ENCODE assay signal across 8 mouse cellular contexts in genomic region chr17:80709921-80710838, GRCm38 (mm10). TPM values are rescaled to one million over a fixed set of nuclear protein-coding genes. Genes with fewer than 3 reads are reported as not detected.
DNase-seq lines count a peak whose midpoint lies in the region; ATAC-seq and TF ChIP-seq lines count a peak whose summit lies in the region.

No protein-coding gene starts in this region.

- intact Hi-C loops in gastrocnemius, adult 2 months (cut with DNase I) = no loop called here
- intact Hi-C loops in gastrocnemius, postnatal 36 days (cut with DNase I) = no loop called here

- 24% methylated on average over 24 of the region's 24 CpGs for WGBS in kidney, embryonic 14.5 days
- WGBS in limb, embryonic 11.5 days = 23% methylated on average over 24 of the region's 24 CpGs

- DNase-seq in gastrocnemius, adult 2 months = peak; percentile 44
- DNase-seq in gastrocnemius, postnatal 36 days = no peak
- DNase-seq in cerebellum, adult 9-10 months = peak; percentile 75
- DNase-seq in limb, embryonic 11.5 days (ENCODE audit: low spot score) = peak; percentile 61
- DNase-seq in retina, embryonic 14.5 days (ENCODE audit: low spot score) = peak; percentile 73
- no peak for DNase-seq in urinary bladder, adult 2 months (ENCODE audit: low spot score)

- H3K36me3 ChIP-seq in kidney, embryonic 14.5 days (ENCODE audit: control insufficient read depth, insufficient read depth, low read length) = no peaks in the 10 kb centered on the region
- no peaks in the 10 kb centered on the region for H3K36me3 ChIP-seq in limb, embryonic 11.5 days (ENCODE audit: control insufficient read depth, insufficient read depth, low read length)

- peak overlapping the region; percentile 52 for H3K4me3 ChIP-seq in gastrocnemius, adult 2 months
- H3K4me3 ChIP-seq in kidney, embryonic 14.5 days (ENCODE audit: low read length) = peak overlapping the region; percentile 7; the same call in 1 of the 2 replicates
- no peak overlapping the region for H3K4me3 ChIP-seq in limb, embryonic 11.5 days (ENCODE audit: low read depth, low read length)

- TF ChIP-seq CTCF in gastrocnemius, adult 2 months (IDR thresholded peaks at IDR 0.05) = no peak

- H3K9me3 ChIP-seq in kidney, embryonic 14.5 days (ENCODE audit: control insufficient read depth, low read length) = no peaks in the 10 kb centered on the region
- H3K9me3 ChIP-seq in limb, embryonic 11.5 days (ENCODE audit: control insufficient read depth, low read length) = no peaks in the 10 kb centered on the region

- ATAC-seq in frontal cortex, adult (ENCODE audit: low TSS enrichment) = peak; percentile 88
- ATAC-seq in kidney, embryonic 14.5 days (ENCODE audit: low FRiP score, low TSS enrichment) = peak; percentile 90
- ATAC-seq in limb, embryonic 11.5 days (ENCODE audit: insufficient number of reproducible peaks, low FRiP score, low TSS enrichment, low read depth) = peak; percentile 67; the same call in 1 of the 2 replicates

- H3K4me2 ChIP-seq in kidney, embryonic 14.5 days (replicated peaks; ENCODE audit: low read depth, low read length) = peak overlapping the region; percentile 31
- peak overlapping the region; percentile 21; the same call in 1 of the 2 replicates for H3K4me2 ChIP-seq in limb, embryonic 11.5 days (ENCODE audit: low read depth, severe bottlenecking)

- no peaks in the 10 kb centered on the region for H3K27me3 ChIP-seq in kidney, embryonic 14.5 days (ENCODE audit: control insufficient read depth, insufficient read depth, low read length)
- H3K27me3 ChIP-seq in limb, embryonic 11.5 days (ENCODE audit: control insufficient read depth, insufficient read depth, low read length) = no peaks in the 10 kb centered on the region

- peaks cover 22% of the 10 kb centered on the region for H3K4me1 ChIP-seq in kidney, embryonic 14.5 days (ENCODE audit: control insufficient read depth, insufficient read depth, low read length)
- H3K4me1 ChIP-seq in limb, embryonic 11.5 days (ENCODE audit: control insufficient read depth, insufficient read depth, low read length) = peaks cover 14% of the 10 kb centered on the region

- H3K9ac ChIP-seq in kidney, embryonic 14.5 days (ENCODE audit: low read depth, low read length) = peak overlapping the region; percentile 44; the same call in 1 of the 2 replicates
- H3K9ac ChIP-seq in limb, embryonic 11.5 days (ENCODE audit: low read length) = no peak overlapping the region

- H3K27ac ChIP-seq in gastrocnemius, adult 2 months = peak overlapping the region; percentile 61
- H3K27ac ChIP-seq in kidney, embryonic 14.5 days (ENCODE audit: low read depth, low read length) = peak overlapping the region; percentile 69; the same call in 1 of the 2 replicates
- H3K27ac ChIP-seq in limb, embryonic 11.5 days (replicated peaks; ENCODE audit: low read depth, low read length) = peak overlapping the region; percentile 5

RNA-seq across cellular contexts. Expression of gene Map4k3, which starts 18.1 kb away (rescaled TPM):
- 10 to 100 TPM; 11.9 to 17.5 TPM for total RNA-seq in gastrocnemius, adult 2 months (2021)
- 10 to 100 TPM; 10.6 to 14.2 TPM for total RNA-seq in gastrocnemius, postnatal 36 days (2021)
- polyA plus RNA-seq in kidney, embryonic 14.5 days (2014; fragmentation: Nextera tagmentation; extraction: Ambion mirVana) = 21.4 and 36.5 TPM in 2 replicates
- 33.7 and 36.1 TPM in 2 replicates for polyA plus RNA-seq in limb, embryonic 11.5 days (2014; fragmentation: Nextera tagmentation; extraction: Ambion mirVana)
- 47.9 and 53.9 TPM in 2 replicates for polyA plus RNA-seq in urinary bladder, adult 2 months (2012; rRNA removed)

Comparison
In these comparisons a context has a peak if more than half of its experiments do, and no peak if none do; other contexts are left out.
1. DNase-seq: peak in gastrocnemius, adult 2 months (single experiment), cerebellum, adult 9-10 months (single experiment), limb, embryonic 11.5 days (single experiment) and retina, embryonic 14.5 days (single experiment); none in gastrocnemius, postnatal 36 days (0 of 2) and urinary bladder, adult 2 months (single experiment).
2. H3K27ac ChIP-seq: peak in every context shown above with its lines; median percentile 69 in kidney, embryonic 14.5 days; 61 in gastrocnemius, adult 2 months; 5 in limb, embryonic 11.5 days.
3. Peak in every context shown above with its lines, with median percentiles within 50 percentile points of each other: ATAC-seq.